Mouse (Mus musculus) liver, embryonic 14.5 days (tissue): ENCODE results near the gene Zfp709. TPM values are rescaled to one million over a fixed set of nuclear protein-coding genes. Genes with fewer than 3 reads are reported as not detected.
A peak's percentile ranks its signal among the peaks of the same experiment; 100 is the strongest.

ENCODE experiments used
- ATAC-seq: fragments of 200-750 bp; cut with Nextera tagmentation; 2 replicates; pipeline ENCODE4 v1.8.0; 2017; ENCODE audit warnings: moderate number of reproducible peaks, mild to moderate bottlenecking, moderate library complexity; ENCODE audit not compliant: insufficient read depth
- DNase-seq, 3 experiments: peaks; one replicate each; pipeline ENCODE4 v3.0.0-alpha.2; 2012 to 2013; ENCODE audit warnings: low read depth in 3 of 3, low spot score in 3 of 3
- H3K27ac ChIP-seq: fragments of 300-500 bp; sonication (generic); 2 replicates; pipeline ENCODE4 v1.5.1; 2014; ENCODE audit warnings: moderate library complexity, mild to moderate bottlenecking, control low read depth, inconsistent platforms
- H3K27me3 ChIP-seq: fragments of 300-500 bp; sonication (generic); 2 replicates; pipeline ENCODE4 v1.6.1; 2014; ENCODE audit warnings: mild to moderate bottlenecking, low read length, moderate library complexity; ENCODE audit not compliant: control insufficient read depth, insufficient read depth
- H3K36me3 ChIP-seq: fragments of 300-500 bp; sonication (generic); replicated peaks from 2 replicates; pipeline ENCODE4 v1.6.1; 2014; ENCODE audit warnings: low read depth; ENCODE audit not compliant: control insufficient read depth, insufficient read depth
- H3K4me1 ChIP-seq, 2 experiments: fragments of 200-500 bp in 1 of 2; fragments of 300-500 bp in 1 of 2; sonication (generic) in 1 of 2; replicated peaks; 2 replicates each; pipeline ENCODE4 v1.6.1; 2012 to 2014; ENCODE audit warnings: antibody characterized with exemption in 1 of 2, inconsistent platforms in 1 of 2, low read length in 1 of 2; ENCODE audit not compliant: control insufficient read depth in 2 of 2, insufficient read depth in 2 of 2
- H3K4me2 ChIP-seq: fragments of 300-500 bp; sonication (generic); 2 replicates; pipeline ENCODE4 v1.6.1; 2014; ENCODE audit warnings: low read depth, mild to moderate bottlenecking, control low read depth, moderate library complexity
- H3K4me3 ChIP-seq, 2 experiments: fragments of 200-500 bp in 1 of 2; fragments of 300-500 bp in 1 of 2; sonication (generic) in 1 of 2; 2 replicates each; pipeline ENCODE4 v1.5.1; 2012 to 2014; ENCODE audit warnings: low read depth in 2 of 2, low read length in 2 of 2, mild to moderate bottlenecking in 2 of 2, control low read depth in 1 of 2, inconsistent platforms in 1 of 2, moderate library complexity in 1 of 2; ENCODE audit not compliant: insufficient read depth in 1 of 2
- H3K9ac ChIP-seq: fragments of 300-500 bp; sonication (generic); replicated peaks from 2 replicates; pipeline ENCODE4 v1.6.1; 2014; ENCODE audit warnings: mild to moderate bottlenecking, control low read depth, moderate library complexity
- H3K9me3 ChIP-seq: fragments of 300-500 bp; sonication (generic); 2 replicates; pipeline ENCODE4 v1.6.1; 2016; ENCODE audit warnings: low read length, mixed read lengths; ENCODE audit not compliant: control insufficient read depth
- CTCF ChIP-seq: IDR thresholded peaks from 2 replicates; pipeline ENCODE4 v1.5.1; 2016; ENCODE audit warnings: antibody characterized with exemption, low read depth, control low read depth
- EP300 ChIP-seq: IDR thresholded peaks from 2 replicates; pipeline ENCODE4 v1.6.1; 2016; ENCODE audit warnings: antibody characterized with exemption, low read depth
- WGBS: fragments of 180-500 bp; shearing (Covaris S2); extraction: QIAGEN DNeasy Blood & Tissue Kit; methylation state at CpG from one replicate; pipeline ENCODE4 v1.1.7; 2014; ENCODE audit not compliant: insufficient replicate concordance; 5-methylcytosine and 5-hydroxymethylcytosine counted together
- polyA plus RNA-seq, 2 experiments: library from polyadenylated mRNA; depleted of rRNA in 1 of 2; stranded (reverse) in 1 of 2; unstranded in 1 of 2; fragments of >200 nt; fragmentation: Nextera tagmentation in 1 of 2; extraction: Ambion mirVana in 1 of 2; gene quantifications; 2 replicates each; pipeline versions ENCODE4 v1.2.1 to v1.2.3; 2012 to 2014

Gene Zfp709
- polyA plus RNA-seq, 2 experiments, result 0.55 to 1.7 TPM

- H3K27me3 ChIP-seq, result no peaks in the 10 kb centered on the region
- no peak overlapping the region for H3K4me2 ChIP-seq
- H3K9me3 ChIP-seq, result no peaks in the 10 kb centered on the region
- no peak overlapping the region for H3K27ac ChIP-seq
- no peak overlapping the region for H3K4me3 ChIP-seq
- WGBS, result 29% methylated on average over 2 of the region's 2 CpGs
- no peak overlapping the region for H3K9ac ChIP-seq
- ATAC-seq (peak; percentile 85), DNase-seq (peak in 2 of 3 experiments; percentile 33 to 40)
- peaks cover 0 to 5% of the 10 kb centered on the region in 2 experiments; a peak in 2 of 4 replicates for H3K4me1 ChIP-seq
- H3K36me3 ChIP-seq, result no peaks in the 10 kb centered on the region
- TF ChIP-seq CTCF, result no peak
- no peak for TF ChIP-seq EP300
Measured at GRCm38 (mm10) chr8:71940293-71941208, 58.7 kb downstream of the Zfp709 start.

- TF ChIP-seq CTCF (no peak), EP300 (no peak)
- Histone ChIP-seq H3K9me3 (no peaks in the 10 kb centered on the region), H3K4me1 (peaks cover 0 to 5% of the 10 kb centered on the region in 2 experiments; a peak in 2 of 4 replicates), H3K27ac (no peak overlapping the region), H3K4me3 (no peak overlapping the region), H3K4me2 (no peak overlapping the region), H3K36me3 (no peaks in the 10 kb centered on the region), H3K9ac (no peak overlapping the region), H3K27me3 (no peaks in the 10 kb centered on the region)
- ATAC-seq (no peak), DNase-seq (no peak)
- WGBS, result 79% methylated on average over 1 of the region's 1 CpGs
Measured at GRCm38 (mm10) chr8:71941776-71942175, 60.0 kb downstream of the Zfp709 start.

Other genes starting within 250 kb of the Zfp709 start
- 0.13 and 0.15 TPM in 2 replicates for gene Unc13a, start 210.3 kb upstream of the Zfp709 start, polyA plus RNA-seq (2012; rRNA removed)
- gene Unc13a, start 210.3 kb upstream of the Zfp709 start, polyA plus RNA-seq (2014; fragmentation: Nextera tagmentation; extraction: Ambion mirVana), result 0.18 and 0.34 TPM in 2 replicates
- 3.8 and 4.0 TPM in 2 replicates for gene Jak3, start 205.7 kb upstream of the Zfp709 start, polyA plus RNA-seq (2012; rRNA removed)
- 3.0 and 3.1 TPM in 2 replicates for gene Jak3, start 205.7 kb upstream of the Zfp709 start, polyA plus RNA-seq (2014; fragmentation: Nextera tagmentation; extraction: Ambion mirVana)
- gene Insl3, start 192.8 kb upstream of the Zfp709 start, polyA plus RNA-seq (2012; rRNA removed), result 0.48 and 0.73 TPM in 2 replicates
- 1.2 and 1.5 TPM in 2 replicates for gene Insl3, start 192.8 kb upstream of the Zfp709 start, polyA plus RNA-seq (2014; fragmentation: Nextera tagmentation; extraction: Ambion mirVana)
- gene B3gnt3, start 180.2 kb upstream of the Zfp709 start, polyA plus RNA-seq (2012; rRNA removed), result 2.2 and 2.5 TPM in 2 replicates
- 1.8 and 2.0 TPM in 2 replicates for gene B3gnt3, start 180.2 kb upstream of the Zfp709 start, polyA plus RNA-seq (2014; fragmentation: Nextera tagmentation; extraction: Ambion mirVana)
- gene Fcho1, start 156.3 kb upstream of the Zfp709 start, polyA plus RNA-seq (2012; rRNA removed), result 24.1 and 24.6 TPM in 2 replicates
- gene Fcho1, start 156.3 kb upstream of the Zfp709 start, polyA plus RNA-seq (2014; fragmentation: Nextera tagmentation; extraction: Ambion mirVana), result 14.7 and 18.6 TPM in 2 replicates
- gene Zfp882, start 26.6 kb downstream of the Zfp709 start, polyA plus RNA-seq (2012; rRNA removed), result 0.42 and 0.52 TPM in 2 replicates
- 0.51 and 0.53 TPM in 2 replicates for gene Zfp882, start 26.6 kb downstream of the Zfp709 start, polyA plus RNA-seq (2014; fragmentation: Nextera tagmentation; extraction: Ambion mirVana)
- gene Zfp617, start 26.6 kb downstream of the Zfp709 start, polyA plus RNA-seq (2012; rRNA removed), result 3.0 and 5.8 TPM in 2 replicates
- gene Zfp617, start 26.6 kb downstream of the Zfp709 start, polyA plus RNA-seq (2014; fragmentation: Nextera tagmentation; extraction: Ambion mirVana), result 6.7 and 7.4 TPM in 2 replicates
- gene Zfp961, start 69.0 kb downstream of the Zfp709 start, polyA plus RNA-seq (2012; rRNA removed), result 6.3 and 8.4 TPM in 2 replicates
- gene Zfp961, start 69.0 kb downstream of the Zfp709 start, polyA plus RNA-seq (2014; fragmentation: Nextera tagmentation; extraction: Ambion mirVana), result 9.2 and 11.5 TPM in 2 replicates
- 1.4 TPM in 2 replicates for gene Cyp4f18, start 127.6 kb downstream of the Zfp709 start, polyA plus RNA-seq (2012; rRNA removed)
- 1.1 and 2.1 TPM in 2 replicates for gene Cyp4f18, start 127.6 kb downstream of the Zfp709 start, polyA plus RNA-seq (2014; fragmentation: Nextera tagmentation; extraction: Ambion mirVana)
- not detected in 2 replicates for gene Olfr372, start 159.2 kb downstream of the Zfp709 start, polyA plus RNA-seq (2012; rRNA removed)
- not detected in 2 replicates for gene Olfr372, start 159.2 kb downstream of the Zfp709 start, polyA plus RNA-seq (2014; fragmentation: Nextera tagmentation; extraction: Ambion mirVana)
- not detected in 2 replicates for gene Olfr373, start 201.2 kb downstream of the Zfp709 start, polyA plus RNA-seq (2012; rRNA removed)
- gene Olfr373, start 201.2 kb downstream of the Zfp709 start, polyA plus RNA-seq (2014; fragmentation: Nextera tagmentation; extraction: Ambion mirVana), result not detected in 2 replicates
- gene Olfr374, start 225.0 kb downstream of the Zfp709 start, polyA plus RNA-seq (2012; rRNA removed), result not detected in 2 replicates
- not detected in 2 replicates for gene Olfr374, start 225.0 kb downstream of the Zfp709 start, polyA plus RNA-seq (2014; fragmentation: Nextera tagmentation; extraction: Ambion mirVana)